Mouse (Mus musculus) large intestine, adult 2 months (tissue): ENCODE results near the gene Cfap221. TPM values are rescaled to one million over a fixed set of nuclear protein-coding genes. Genes with fewer than 3 reads are reported as not detected.

Source experiments
- DNase-seq: peaks from one replicate; pipeline ENCODE4 v3.0.0-alpha.2; 2012; ENCODE audit warnings: low read depth, low spot score
- WGBS: fragments of 180-500 bp; shearing (Covaris S2); methylation state at CpG from one replicate; pipeline ENCODE4 v1.1.7; 2018; 5-methylcytosine and 5-hydroxymethylcytosine counted together
- polyA plus RNA-seq: library from polyadenylated mRNA; depleted of rRNA; stranded (reverse); fragments of >200 nt; gene quantifications from 2 replicates; pipeline ENCODE4 v1.2.3, GENCODE M21; 2012

Gene Cfap221
- polyA plus RNA-seq, 1 experiment = not detected

DNA sequence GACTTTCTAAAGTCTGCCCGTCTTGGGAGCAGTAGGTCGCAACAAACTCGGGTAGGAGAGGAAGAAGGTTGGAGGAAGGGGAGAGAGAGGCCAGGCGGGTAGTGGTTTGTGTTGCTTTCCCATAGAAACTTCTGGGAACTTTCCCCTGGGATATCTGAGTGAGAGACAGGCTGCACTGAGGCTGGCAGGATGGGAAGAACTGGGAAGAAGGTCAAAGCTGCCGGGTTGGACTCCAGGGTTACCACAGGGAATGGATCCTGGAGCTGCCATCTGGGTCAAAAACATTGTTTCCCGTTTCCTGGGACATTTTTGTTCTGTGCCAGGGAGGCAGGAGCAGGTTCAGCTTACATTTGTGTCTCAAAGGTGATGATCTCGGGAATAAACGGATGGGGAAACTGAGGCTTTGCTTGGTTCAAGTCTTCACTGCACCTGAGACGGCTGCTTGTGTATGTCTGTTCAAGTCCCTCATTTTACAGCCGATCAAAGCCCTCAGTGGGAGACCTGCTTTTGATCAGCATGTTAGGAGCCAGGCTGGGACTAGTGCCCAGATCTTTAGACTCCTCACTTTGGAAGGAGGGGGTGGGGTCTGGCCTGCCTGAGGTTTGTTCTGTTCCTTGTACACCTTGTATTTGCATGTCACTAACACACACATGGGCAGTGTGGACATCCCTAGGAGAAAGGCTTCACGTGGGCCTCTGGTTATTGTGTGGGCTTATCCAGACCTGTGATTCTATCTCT lies 11.0 kb upstream of the Cfap221 start:
- WGBS = 51% methylated on average over 11 of the region's 11 CpGs
- DNase-seq = no peak

GRCm38 (mm10) chr1:120006844-120007790 lies 10.1 kb upstream of the Cfap221 start, which contains the start of gene Sctr:
Gene Sctr (plus strand): TSS chr1:120006894.
- DNase-seq = no peak
- WGBS = 5% methylated on average over 39 of the region's 39 CpGs

GRCm38 (mm10) chr1:119997644-119998043 lies 610 bp upstream of the Cfap221 start:
- no peak for DNase-seq
- WGBS = 20% methylated on average over 5 of the region's 5 CpGs

- no peak for DNase-seq
- 81% methylated on average over 5 of the region's 5 CpGs for WGBS
Measured at GRCm38 (mm10) chr1:119986555-119986954, 10.5 kb downstream of the Cfap221 start.

GRCm38 (mm10) chr1:119975141-119975540 lies 21.9 kb downstream of the Cfap221 start:
- 28% methylated on average over 4 of the region's 4 CpGs for WGBS
- no peak for DNase-seq

GRCm38 (mm10) chr1:119973117-119973516 lies 23.9 kb downstream of the Cfap221 start:
- no peak for DNase-seq
- whole genome bisulfite sequencing = 19% methylated on average over 4 of the region's 4 CpGs

DNA sequence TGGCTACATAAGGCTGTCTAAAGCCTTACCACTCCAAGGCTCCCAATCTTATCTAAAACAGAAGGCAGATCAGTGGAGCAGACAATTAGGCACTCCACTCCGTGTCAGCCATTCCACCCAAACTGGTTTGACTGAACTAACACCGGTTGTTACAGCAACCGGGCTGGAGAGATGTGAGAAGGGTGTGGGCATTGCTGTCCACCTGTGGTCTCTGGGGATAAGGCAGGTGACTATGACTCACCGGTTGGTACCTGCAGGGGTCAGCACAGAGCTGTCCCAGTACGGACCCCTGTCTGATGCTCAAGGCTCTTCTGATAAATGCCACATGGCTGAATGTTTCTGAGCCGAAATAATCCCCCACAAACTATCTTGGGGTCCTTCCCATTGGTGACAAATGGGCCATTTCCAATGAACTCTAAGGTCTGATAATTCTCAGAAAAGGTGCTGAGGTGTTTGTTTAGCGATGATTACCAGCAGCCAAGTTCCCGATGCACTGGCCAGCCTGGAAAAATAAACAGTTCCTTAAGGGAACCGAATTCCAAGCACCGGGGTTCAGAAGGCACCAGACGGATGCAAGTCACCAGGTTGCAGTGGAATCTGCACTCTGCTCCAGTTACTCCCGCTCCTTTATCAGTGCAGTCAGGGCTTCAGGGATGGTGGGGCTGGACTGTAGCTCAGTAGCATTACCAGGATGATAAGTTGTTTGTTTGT lies 31.1 kb downstream of the Cfap221 start:
- 27% methylated on average over 12 of the region's 12 CpGs for WGBS

DNA sequence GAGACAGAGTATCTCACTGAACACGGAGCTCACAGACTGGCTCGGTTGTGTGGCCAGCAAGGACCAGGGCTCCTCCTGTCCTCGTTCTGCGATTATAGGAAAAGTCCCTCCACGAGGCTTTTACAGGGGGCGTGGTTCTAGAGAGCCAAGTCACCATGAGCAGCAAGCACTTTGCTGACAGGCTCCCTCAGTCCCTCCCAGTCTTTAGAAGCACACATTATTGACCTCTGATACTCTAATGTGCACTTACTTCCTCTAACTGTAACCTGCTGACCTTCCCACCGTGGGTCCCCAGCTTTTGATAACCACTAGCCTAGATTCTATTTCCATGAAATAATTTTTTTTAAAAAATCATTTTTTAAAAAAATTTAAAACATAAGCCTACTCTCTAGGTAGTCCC lies 37.1 kb downstream of the Cfap221 start:
- WGBS = 25% methylated on average over 7 of the region's 7 CpGs
- DNase-seq = no peak

More for the DNA sequence above, 31.1 kb downstream of the Cfap221 start:
- no peak for DNase-seq

DNA sequence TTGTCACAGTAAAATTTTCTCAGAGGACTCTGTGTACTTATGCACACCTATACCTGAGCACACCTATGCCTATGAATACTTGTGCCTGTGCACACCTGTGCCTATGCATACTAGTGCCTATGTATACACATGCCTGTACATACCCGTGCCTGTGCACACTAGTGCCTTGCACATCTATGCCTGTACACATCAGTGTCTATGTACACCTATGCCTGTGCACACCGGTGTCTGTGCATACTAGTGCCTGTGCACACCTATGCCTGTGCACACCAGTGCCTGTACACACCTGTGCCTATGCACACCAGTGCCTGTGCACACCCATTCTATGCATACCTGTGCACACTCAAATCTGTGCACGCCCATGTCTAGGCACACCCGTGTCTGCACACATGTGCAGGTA lies 37.6 kb downstream of the Cfap221 start:
- DNase-seq = no peak

GRCm38 (mm10) chr1:119957716-119958222 lies 39.3 kb downstream of the Cfap221 start:
- 24% methylated on average over 9 of the region's 9 CpGs for WGBS
- no peak for DNase-seq

More for the DNA sequence above, 37.6 kb downstream of the Cfap221 start:
- 84% methylated on average over 4 of the region's 4 CpGs for WGBS

DNA sequence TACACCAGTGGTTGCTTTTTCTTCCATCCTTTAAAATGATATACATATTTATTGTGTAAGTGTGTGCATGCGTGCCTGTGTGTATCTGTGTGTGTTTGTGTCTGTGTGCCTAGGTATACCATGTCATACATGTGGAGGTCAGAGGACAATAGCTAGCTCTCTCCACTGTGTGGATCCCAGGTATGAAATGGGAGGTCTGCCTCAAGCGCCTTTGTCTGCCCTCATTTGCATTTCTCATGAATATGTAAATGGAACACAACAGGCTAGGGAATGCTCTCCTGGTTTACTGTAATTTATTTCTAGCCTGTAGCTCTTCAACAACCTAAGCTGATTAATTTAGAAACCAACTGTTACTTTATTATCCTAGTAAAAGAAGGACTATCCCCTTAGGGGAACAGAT lies 42.4 kb downstream of the Cfap221 start:
- WGBS = 90% methylated on average over 2 of the region's 2 CpGs
- no peak for DNase-seq

GRCm38 (mm10) chr1:119953456-119953855 lies 43.6 kb downstream of the Cfap221 start:
- WGBS = 83% methylated on average over 9 of the region's 9 CpGs
- DNase-seq = no peak

- 88% methylated on average over 8 of the region's 8 CpGs for WGBS
- no peak for DNase-seq
Measured at GRCm38 (mm10) chr1:119950086-119950485, 46.9 kb downstream of the Cfap221 start.

DNA sequence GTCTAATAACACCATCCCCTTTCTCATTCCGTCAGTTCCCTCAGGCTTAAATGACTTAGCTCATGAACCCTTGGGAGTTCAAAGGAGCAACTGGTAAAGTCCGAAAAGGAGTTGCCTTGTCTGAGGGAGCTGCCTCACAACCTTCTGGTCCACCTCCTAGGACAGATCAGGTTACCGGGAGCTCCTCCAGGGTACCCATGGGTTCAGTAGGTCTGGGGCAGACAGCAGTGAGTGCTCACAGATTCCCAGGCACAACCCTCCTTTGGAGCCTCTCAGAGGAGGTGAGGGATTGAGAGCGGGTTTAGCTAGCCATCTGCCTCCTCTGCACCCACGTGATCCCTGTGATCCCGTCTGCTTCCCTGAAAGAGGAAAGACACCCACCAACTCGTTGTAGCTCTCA lies 60.2 kb downstream of the Cfap221 start:
- DNase-seq = no peak
- 48% methylated on average over 7 of the region's 7 CpGs for WGBS

DNA sequence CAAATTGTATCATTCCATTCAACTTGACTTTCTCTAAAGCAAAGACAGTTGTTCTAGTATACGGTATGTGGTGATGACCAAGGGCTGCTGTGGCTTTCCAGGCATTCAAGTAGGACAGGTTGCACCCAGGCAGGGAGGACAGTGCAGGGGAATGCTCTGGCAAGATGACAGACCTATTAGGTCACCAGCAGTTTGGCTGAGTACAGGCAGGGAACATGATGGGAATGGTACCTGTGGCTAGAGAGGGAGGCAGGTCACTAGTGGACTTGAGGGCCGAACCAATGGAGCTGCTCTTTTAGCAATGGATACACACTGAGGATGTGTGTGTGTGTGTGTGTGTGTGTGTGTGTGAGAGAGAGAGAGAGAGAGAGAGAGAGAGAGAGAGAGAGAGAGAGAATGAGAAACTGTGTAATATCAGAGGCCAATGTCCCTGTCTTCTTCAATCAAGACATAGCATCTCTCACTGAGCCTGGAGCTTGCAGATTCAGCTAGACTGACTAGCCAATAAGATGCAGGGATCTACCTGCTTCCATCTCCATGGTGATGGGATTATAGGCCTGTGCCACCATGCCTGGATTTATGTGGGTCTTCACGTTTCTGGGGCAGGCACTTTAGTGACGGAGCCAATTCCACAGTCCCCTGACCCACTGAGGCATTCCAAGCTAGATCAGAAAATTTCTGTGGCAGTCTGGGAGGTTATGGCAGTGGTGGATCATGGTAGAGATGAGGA lies 65.4 kb downstream of the Cfap221 start:
- no peak for DNase-seq
- 82% methylated on average over 4 of the region's 4 CpGs for WGBS

DNA sequence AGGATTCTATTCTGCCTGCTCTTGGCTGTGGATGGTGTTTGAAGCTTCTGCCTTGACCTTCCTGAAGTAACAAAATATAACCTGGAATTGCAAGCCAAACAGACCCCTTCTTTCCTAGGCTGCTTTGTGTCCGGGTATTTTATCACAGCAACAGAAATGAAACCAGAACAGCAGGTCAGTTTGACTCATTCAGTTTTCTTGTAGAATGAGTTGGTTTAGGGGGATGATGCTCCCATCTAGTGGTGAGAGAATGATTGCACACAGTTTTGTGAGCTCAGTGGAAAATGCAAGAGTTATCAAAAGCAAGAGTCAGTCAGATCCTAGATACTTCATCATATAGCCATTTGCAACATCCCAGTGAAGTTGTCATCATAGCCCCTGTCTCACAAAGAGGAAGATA lies 67.3 kb downstream of the Cfap221 start:
- DNase-seq = no peak
- WGBS = 15% methylated on average over 1 of the region's 1 CpGs

- DNase-seq = no peak
- 59% methylated on average over 4 of the region's 4 CpGs for WGBS
Measured at GRCm38 (mm10) chr1:119919299-119919698, 77.7 kb downstream of the Cfap221 start.

- DNase-seq = no peak
- WGBS = 77% methylated on average over 5 of the region's 5 CpGs
Measured at GRCm38 (mm10) chr1:119916823-119917371, 80.1 kb downstream of the Cfap221 start.
